Mouse (Mus musculus) lung, postnatal 14 days (tissue): ENCODE results near the gene Rbfox1.

Experiments
- DNase-seq: peaks from one replicate; pipeline ENCODE4 v3.0.0; 2021

Gene Rbfox1

DNA sequence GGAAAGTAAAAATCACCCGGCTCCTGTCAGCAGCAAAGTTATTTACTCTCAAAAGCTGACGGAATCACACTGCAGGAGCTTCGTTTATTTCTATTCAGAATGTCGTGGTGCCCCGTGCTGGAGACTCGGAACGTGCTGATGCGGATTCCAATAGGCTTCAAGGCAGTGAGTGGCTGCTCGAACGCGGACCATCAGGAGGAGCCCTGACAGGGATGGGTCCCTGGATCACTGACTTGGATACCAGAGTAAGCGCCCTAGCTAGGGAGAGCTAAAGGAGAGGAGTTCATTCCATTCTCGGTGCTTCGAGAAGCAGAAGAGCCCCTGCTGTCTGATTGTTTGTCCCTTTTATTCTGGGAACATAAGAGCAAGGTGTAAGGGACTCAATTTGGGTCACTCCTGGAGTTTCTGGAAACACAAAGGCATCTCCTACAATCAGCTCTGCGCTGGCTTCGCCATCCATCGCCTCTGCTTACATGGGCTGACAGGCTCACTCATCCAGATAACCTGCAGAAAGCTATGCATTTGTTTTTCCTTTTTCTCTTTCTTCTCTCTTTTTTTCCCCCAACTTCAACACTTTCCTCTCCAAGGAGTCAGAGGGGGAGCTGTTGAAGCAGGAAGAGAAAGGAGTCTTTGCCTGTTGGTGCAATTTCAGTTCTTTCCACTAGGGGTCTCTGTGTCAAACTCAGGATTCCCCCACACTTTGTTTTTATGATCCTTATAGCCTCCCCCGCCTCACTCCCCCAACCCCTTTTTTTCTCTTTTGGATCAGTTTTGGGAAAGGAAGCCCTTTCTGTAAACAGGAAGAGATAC lies 1164.2 kb downstream of the Rbfox1 start:
- DNase-seq = peak; percentile 46

DNA sequence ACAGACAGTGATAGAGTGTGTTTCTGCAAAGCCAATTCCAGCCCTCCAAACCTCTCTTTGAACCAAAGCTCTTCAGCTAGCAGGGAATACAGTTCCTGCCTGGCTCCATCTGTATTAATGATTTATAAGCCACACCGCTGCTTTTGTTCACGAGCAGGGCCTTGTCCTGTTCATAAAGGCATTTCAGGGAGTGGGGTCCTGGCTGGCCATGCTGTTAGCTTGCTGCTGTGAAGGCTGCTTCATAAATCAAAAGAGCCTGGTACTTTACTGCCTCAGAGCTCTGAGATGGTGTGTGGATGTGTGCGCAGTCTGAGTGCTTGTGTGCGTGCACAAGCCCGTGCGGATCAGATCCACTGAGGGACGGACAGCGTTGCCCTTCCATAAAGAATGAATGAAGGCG lies 1165.8 kb downstream of the Rbfox1 start:
- no peak for DNase-seq

DNA sequence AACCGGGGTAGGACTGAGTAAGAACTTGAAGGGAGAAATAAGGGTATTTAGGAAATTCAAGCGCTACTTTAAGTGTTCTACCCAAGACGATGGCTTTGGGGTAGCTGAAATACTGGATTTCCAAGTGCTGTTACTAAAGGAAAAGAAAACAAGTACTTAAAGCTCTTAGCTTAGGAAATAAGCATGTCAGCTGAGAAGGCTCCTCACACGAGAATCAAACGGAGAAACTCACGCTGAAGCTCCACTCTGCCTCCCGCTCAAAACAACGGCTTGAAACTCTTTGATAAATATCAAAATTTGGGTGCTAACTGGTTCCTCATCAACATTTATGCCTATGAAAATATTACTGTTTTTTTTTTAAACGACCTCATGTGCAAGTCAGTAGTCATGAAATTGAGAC lies 1166.8 kb downstream of the Rbfox1 start:
- no peak for DNase-seq

DNA sequence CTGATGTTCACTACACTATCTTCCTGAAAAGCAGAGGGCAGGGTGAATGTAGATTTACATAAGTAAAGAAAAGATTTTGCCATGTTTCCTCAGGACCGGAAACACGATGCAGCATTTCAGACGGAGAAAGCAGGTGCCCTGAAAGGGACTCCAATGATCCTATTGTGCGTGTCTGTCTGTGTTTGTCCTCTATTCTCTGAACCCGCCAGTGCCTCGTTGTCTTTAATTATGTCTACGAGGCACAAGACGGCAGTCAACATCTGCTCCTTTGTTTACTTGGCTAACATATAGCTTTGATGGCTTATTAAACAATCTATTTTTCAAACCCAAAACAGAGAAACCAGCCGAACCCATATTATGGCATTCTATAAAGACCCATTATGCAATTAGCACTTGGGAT lies 1167.3 kb downstream of the Rbfox1 start:
- no peak for DNase-seq

DNA sequence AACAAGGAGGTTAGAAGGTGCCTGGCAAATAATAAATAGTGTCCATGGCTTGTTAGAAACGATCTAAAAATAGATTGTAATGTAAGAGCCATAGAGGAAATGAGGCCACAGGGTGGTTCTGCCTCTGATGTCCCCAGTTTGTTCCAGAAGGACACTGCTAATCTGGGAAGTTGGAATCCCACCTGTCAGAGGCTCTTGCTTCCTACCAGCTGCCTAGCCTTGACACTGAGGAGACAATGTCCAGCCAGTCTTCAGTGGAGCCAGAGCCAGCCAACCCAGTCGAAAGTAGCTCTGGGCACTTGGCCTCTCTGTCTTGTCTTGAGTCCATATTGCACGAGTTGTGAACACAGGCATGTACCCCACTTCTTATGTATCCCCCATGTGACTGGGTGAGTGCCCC lies 1172.6 kb downstream of the Rbfox1 start:
- DNase-seq = no peak

DNA sequence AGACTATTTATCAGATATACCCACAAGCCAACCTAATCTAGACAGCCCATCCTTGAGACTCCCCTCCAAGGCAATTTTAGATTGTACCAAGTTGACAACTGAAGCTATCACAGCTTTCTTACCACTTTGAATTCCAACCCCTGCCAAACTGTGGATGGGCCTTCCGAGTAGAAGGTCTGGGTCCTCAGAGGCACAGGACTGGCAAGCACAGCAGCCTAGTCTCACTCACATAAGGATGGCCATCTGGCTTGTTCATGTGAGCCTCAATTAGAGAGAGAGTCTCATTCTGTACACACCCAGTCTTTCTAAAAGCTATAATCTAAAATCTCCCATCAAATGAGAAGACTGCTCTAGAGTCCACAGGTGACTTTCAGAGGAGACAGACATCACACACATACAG lies 1173.4 kb downstream of the Rbfox1 start:
- DNase-seq = no peak

DNA sequence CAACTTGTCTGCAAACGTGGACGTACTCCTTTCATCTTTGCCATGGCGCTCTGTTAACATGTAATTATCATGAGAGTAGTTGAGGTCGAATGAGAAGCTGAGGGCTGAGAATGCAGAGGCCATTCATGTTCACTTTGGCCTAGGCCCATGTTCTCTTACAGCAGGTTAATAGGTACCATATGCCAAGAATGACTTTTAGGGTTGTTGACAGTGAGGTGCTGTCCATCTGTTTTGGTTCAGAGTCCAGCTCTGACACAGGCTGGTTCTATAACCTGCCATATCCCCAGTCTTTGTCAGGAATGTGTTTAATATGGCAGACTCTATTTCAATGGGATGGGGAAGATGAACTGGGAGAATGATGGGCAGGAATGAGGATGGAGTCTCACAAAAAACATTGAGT lies 1174.4 kb downstream of the Rbfox1 start:
- DNase-seq = no peak

DNA sequence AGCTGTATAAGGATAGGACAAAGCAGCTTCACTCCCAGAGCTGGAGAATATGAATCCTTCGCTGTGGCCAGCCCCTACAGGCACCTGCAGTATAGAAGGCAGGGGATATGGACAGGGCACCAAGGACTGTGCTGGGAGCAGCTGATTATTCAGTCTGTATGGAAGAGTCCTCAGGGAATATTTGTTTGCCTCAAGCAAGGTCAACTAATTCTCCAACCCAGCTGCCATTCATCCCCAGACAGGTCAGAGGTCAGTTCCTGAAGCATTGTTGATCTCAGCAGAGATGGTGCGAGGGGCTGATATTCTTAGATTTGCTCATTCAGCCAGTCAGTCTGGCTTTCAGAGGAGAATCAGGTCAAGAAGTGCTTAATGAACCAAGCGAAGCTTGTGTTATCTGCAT lies 1175.7 kb downstream of the Rbfox1 start:
- no peak for DNase-seq

DNA sequence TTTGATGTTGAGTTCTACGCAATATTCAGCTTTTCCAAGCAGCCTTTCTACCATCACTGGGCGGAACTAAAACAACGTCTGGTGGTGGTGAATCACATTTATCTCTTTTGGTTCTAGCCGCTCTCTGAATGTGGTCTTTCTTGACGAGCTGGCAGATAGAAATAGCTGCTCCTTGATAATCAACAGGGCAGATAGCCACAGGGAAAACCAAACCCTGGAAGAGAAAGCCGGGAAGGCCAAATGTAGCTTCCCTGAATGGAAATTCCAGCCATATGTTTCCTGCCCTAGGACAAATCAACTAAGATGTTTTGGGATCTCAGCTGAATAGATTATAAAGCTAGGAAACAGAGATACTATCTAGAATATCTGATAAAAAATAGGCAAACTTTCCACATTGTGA lies 1177.4 kb downstream of the Rbfox1 start:
- no peak for DNase-seq

DNA sequence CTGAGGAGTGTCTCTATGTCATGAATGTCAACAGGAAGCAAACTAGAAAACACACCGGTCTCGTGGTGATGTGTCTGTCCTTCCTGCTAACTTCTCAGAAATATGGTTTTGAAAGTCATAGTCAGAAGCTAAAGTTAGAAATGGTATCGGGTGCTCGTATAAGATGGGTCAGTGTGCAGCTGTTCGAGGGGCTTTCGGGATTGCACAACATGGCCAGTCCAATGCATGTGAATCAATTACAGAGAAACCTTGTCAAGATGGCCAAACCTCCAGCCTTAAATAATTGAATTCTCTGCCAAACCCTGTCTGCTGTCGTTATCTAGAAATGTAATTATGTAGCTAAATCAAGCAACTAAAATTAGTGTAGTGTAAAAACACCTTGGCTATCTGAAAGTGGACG lies 1182.0 kb downstream of the Rbfox1 start:
- no peak for DNase-seq

DNA sequence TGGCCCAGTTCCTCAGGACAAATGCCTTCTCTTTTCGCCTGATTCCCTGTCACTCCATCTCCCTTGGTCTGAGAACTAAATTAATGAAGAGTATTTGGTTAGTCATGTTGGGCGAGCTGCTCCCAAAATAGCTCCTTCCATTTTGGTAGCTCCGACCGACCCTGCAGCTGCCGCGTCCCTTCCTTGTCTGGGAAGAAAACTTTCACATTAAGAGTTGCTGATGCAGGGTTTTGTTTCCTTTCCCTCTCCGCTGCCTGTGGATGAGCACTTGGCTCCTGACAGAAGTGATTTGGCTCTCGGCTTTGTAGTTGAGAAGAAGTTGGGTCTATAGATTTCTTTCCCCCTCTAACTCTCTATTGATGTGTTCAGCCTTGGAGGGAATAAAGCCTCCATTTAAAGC lies 1184.4 kb downstream of the Rbfox1 start:
- DNase-seq = no peak

DNA sequence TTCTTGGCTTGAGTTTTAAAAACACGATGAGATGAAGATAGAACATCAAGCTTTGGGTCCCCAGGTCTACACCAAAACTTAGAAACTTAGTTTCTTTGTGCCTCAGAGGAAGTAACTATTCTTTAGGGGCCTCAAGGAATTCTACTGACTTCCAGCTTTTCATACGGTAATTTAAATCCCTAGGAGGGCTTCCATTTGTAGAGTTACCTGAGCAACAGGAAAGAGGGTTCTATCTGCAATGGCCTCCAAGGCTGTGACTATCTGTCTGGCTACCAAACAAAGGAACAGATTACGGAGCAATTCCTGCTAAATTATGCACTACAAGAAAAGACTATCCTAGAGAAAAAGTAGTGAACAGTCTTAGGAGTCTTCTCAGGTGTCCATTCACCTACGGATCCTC lies 1189.6 kb downstream of the Rbfox1 start:
- no peak for DNase-seq

DNA sequence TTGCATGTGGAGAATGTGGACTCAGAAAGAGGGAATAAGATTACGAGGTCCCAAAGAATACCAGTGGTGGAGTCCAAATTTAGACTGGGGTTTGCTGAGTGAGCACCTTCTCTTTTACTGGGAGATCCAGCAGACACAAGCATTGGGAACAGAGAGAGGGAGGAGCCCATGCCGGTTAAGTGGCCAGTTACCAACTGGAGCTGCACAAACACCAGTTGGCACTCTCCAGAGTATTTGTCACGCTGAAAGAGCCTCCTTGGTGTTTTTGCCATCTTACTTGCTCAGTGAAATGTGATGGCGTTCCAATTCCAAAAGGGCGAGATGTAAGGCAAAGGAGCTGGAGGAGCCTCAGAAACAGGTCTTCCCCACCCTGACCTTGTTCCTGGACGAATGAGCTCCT lies 1190.6 kb downstream of the Rbfox1 start:
- DNase-seq = no peak

DNA sequence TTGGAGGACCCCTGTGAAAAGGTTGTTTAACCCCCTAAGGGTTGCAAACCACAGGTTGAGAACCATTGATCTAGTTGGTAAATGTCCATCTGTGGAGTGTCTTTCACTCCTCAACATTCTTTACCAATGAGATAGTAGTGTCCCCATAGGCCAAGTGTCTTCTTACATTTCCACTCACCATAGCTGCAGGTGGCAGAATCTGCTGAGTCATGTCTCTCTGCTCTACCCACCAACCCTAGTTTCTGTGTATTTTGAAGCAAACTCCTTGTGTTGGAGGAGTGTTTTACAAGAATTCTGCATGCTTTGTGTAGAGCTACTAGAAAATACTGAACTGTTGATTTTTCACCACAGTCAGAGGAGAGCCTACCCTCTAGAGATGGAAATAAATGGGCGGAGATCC lies 1191.2 kb downstream of the Rbfox1 start:
- no peak for DNase-seq

DNA sequence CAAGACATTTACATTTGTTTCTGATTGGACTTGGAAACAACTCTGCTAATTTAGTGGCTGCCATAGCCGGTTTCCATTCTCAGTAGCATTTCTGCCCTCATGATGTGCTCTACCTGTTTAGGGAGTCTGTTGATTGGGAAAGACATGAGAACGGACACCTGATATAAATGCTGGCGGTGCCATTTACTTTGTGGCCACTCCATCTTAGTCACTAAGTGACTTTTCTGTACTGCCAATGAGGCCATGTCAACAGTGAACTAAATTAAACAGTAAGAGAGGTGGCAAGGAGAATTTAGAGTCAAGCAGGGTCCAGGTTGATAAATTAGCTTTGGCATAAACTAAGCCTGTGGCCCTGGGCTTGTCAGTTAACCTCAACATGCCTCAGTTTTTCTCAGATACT lies 1191.6 kb downstream of the Rbfox1 start:
- DNase-seq = no peak

DNA sequence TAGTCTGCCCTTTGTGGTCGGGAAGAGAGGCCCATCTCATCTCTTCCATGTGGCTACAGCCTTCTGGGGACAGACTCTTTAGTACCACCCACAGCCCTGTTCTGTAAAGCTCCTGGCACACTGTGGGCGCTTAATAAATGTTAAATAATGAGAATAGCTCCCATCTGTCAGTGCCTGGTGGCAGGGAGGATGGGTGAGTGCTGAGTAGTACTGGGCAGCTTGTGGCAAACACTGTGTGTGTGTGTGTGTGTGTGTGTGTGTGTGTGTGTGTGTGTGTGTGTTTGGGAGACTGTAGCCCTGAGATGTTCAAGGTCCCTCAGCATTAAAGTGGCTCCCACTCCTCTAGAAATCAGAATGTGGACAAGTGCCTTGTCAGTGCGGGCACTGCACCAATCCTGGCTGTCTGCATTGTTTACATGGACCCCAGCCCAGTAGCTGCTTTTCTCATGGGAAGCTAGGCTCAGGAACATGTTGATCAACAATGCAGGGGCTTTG lies 1196.0 kb downstream of the Rbfox1 start:
- DNase-seq = peak; percentile 10

DNA sequence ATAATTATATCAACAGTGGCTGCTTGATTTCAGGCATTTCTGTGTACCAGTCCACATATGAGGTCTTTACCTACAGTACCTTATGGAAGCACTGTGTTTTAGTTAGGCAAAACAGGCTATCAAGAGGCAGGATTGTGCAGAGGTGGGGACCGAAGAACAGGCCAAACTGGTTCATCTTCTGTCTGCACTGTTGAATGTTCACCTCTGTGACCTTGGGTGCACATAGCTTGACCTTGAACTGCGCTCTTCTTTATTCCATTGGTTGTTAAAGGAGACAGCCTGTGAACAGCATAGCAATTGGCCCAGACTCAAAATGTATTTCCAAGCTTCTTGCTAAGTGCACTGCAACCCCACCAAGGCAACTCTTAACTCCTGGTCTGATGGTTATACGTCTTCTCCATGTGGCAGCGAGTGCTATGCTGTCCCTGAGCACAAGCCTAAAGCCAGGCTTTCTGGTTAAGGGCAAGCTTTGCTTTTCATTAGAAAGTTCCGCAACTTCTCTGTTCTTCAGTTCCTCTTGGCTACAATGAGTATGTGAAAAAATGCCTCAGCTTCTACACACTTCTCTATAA lies 1196.6 kb downstream of the Rbfox1 start:
- no peak for DNase-seq

DNA sequence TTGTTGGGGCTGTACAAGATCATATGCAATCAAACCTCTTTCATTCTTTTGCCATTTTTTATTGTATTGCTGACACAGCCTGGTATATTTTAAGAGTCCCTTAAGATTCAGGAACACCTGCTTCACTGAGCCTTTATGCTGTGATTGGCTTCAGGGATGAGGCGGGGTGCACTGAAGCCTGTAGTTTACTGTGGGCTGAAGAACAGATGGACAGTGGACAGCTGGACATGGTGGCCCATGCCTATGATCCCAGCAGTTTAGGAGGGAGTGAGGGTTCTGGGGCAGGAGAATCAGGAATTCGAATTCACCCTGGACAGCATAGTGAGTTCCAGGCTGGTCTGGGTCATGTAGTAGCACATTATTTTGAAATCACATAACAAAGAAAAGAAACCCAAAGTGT lies 1198.8 kb downstream of the Rbfox1 start:
- DNase-seq = no peak

DNA sequence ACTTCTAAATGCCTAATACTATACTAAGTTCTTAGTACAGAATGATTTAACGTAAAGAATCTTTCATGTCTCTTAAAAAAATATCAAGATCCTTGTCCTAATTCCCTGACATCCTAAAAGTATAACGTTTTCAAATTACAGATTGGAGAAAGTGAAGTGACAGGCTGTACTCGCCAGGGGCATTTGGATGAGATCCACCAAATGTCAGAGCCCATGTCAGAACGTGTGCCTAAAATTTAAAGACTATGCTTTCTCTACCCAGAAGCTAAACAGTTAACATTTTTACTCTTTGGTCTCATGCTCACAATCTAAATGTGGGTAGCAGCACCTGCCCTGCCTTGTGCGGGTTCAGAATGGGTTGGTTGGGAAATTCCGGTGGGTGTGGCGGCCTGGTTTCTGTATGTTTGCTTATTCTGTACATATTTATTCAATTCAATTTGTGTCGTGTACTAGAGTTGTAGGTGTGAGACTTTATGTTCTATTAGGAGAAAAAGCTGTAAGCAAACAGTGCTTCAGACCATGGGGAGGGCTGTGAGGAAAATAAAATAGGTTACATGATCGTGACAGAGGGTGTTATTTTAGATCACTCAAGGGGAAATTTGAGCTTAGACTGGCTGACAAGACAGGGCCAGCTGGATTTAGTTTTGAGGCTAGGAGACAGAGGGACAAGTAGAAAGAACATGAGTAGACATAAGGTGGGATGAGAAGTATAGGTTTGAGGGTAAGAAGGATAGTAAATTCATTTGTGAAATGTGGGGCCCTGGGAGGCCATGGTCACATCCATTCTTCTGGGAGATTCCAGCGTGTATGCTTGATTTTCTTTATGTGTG lies 1203.7 kb downstream of the Rbfox1 start:
- DNase-seq = no peak

DNA sequence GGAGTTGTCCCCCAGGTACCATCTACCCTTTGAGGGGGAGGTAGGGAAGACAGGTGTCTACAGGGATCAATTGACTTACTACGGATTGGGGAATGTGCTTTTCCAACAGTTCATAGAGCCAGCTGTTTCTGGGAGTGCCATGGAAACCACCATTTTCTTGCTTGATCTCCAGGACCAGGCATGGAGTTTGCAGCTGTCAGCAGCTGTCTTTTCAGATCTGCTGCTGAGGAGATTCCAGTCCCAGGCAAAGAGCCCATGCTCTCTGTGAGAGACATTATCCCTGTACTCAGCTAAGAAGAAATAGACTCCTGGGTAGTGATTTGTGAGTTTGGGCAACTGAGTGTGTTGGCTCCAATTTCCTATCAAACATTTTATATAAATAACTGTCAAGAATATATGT lies 1204.3 kb downstream of the Rbfox1 start:
- peak; percentile 20 for DNase-seq

DNA sequence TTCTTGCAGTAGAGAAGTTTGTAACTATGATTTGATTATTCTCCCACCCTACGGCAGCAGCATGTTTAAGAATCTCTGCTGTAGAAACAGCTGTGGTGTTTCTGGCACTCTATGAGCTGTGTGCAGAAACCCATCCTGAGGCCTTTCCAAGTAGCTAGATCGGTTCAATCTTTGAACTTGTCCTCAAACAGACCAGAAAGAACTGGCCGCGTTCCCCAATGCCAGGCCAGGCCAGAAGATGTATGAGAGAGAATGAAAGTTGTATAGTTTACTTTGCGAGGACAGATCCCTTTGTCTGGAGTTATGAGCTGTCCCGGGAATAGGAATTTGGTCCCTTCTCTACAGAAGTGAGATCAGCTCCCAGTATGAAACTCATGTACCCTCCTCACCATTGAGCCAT lies 1205.0 kb downstream of the Rbfox1 start:
- DNase-seq = peak; percentile 44

DNA sequence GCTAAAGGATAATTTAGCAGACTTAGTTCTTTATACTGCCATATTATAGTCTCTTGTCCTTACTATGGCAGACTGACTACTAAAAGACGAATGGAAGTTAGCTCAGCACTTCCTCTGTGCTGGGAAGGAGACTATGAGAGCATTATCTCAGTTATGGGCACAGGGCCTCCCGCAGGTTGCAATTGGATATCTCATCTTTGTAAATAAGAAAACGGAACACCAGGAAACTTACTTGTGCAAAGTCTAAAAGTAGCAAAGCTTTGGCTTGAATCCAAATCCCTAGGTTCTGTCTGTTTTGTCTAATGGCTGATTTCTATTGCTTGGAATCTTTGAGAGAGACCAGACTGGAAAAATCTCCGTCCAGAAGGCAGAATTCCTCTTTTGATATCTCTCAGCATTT lies 1207.7 kb downstream of the Rbfox1 start:
- no peak for DNase-seq

DNA sequence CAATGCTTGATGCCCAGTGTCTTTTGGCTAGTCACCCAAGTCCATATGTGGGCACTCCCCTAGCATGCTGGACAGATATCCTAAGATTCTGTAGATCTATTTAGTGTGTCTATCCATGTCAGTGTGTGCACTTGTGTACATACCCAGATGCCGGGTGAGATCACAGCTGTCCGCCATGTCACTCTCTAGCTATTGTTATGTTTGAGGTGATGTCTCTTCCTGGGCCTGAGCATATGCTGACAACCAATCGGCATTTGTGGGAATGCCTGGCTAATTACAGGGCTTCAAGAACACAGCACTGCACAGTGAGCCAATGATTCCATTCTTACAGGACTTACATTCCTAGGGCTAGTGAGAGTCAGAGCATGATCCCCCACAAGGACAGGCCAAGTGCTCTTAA lies 1208.5 kb downstream of the Rbfox1 start:
- DNase-seq = no peak

DNA sequence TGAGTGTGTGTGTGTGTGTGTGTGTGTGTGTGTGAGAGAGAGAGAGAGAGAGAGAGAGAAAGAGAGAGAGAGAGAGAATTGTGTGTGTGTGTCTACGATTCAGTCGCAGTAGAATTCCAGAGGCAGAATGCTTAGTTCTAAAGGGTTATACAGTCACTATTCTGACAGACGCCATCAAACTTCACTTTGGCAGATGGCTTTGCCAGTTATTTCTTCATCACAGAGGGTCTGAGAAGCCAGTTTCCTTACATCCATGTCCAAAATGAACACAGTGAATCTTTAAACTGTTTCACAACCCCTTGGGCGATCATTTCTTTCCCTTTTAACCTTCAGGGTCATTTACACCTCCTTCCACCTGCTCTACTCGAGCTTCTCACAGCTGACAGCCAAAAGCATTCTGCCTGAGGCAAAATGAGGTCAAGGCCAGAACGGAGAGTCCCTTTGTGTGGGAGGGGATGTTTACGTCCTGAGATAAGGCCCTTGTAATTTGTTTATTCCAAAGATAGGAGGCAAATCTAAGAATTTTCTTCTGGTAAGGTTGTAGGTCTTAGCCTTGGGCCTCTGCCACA lies 1209.1 kb downstream of the Rbfox1 start:
- peak; percentile 23 for DNase-seq
